Mouse (Mus musculus): ENCODE results near the gene Pla2g1b.

GRCm38 (mm10) chr5:115431898-115432259 lies 34.2 kb upstream of the Pla2g1b start:
- TF ChIP-seq CTCF (IDR thresholded peaks at IDR 0.05; ENCODE audit: low read depth) = no peak
- no peak for TF ChIP-seq EP300 (optimal IDR thresholded peaks at IDR 0.05)

Data from stomach, postnatal 0 days (tissue).